ENCODE assay signal across 10 mouse cellular contexts in the genomic region with DNA sequence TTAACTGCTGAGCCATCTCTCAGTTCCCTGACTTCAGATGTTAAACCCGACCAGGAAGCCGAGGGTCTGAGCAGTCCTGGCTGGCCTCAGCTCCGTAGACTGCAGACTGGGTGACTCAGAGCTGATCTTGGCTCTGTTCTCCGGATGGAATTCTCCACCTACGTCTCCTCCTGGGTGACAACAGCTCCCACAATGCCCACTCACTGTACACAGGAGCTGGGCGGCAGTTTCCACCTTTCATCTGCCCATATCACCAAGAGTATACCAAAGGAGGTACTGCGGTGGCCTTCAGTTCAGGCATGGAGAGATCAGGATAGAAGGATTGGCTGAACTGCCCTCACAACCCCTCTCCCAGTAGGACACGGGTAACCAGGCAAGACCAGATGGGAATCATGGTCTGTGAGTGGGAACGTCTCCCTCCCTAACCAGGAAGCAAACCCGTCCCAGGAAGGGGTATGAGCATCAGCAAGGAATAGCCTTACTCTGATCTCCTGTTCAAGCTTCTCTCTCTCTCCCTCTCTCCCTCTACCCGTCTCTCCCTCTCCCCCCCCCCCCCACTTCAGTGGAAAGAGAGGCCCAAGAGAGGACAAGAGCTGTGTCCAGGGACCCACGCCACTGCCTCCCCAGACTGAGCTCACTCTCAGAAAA. TPM values are rescaled to one million over a fixed set of nuclear protein-coding genes. Genes with fewer than 3 reads are reported as not detected.
DNase-seq lines count a peak whose midpoint lies in the region; ATAC-seq lines count a peak whose summit lies in the region.
"Had no signal": no experiment of that assay in that cellular context is flagged by ENCODE, and none has a peak within 500 bp of the region (broad histone marks: within the 10 kb centered on the region; RNA-seq: fewer than 3 reads in every experiment).

No protein-coding gene starts in this region.

- peak overlapping the region; percentile 92 for H3K4me2 ChIP-seq in heart, embryonic 12.5 days
- no peak overlapping the region for H3K4me2 ChIP-seq in liver, embryonic 13.5 days

- H3K4me1 ChIP-seq in heart, embryonic 12.5 days (replicated peaks) = peaks cover 20% of the 10 kb centered on the region
- peaks cover 46% of the 10 kb centered on the region for H3K4me1 ChIP-seq in hindbrain, embryonic 10.5 days (replicated peaks)
- H3K4me1 ChIP-seq in liver, embryonic 13.5 days (replicated peaks) = peaks cover 29% of the 10 kb centered on the region

- no peaks in the 10 kb centered on the region for H3K36me3 ChIP-seq in heart, embryonic 12.5 days
- H3K36me3 ChIP-seq in hindbrain, embryonic 10.5 days = peaks cover 4% of the 10 kb centered on the region; the same call in 1 of the 2 replicates
- no peaks in the 10 kb centered on the region for H3K36me3 ChIP-seq in liver, embryonic 13.5 days
- H3K36me3 ChIP-seq: G1E had no signal

- peak overlapping the region; percentile 56 for H3K4me3 ChIP-seq in heart, embryonic 12.5 days
- peak overlapping the region; percentile 70 for H3K4me3 ChIP-seq in hindbrain, embryonic 10.5 days
- H3K4me3 ChIP-seq in liver, embryonic 13.5 days (replicated peaks) = peak overlapping the region; percentile 51; the same call in 1 of the 2 replicates

- DNase-seq in heart, adult 11 months = no peak
- DNase-seq in 3T3-L1 (ENCODE audit: low read depth, low spot score) = peak; percentile 92
- DNase-seq in cerebellum, adult 9-10 months = peak; percentile 82
- no peak for DNase-seq in hindbrain, embryonic 10.5 days (ENCODE audit: low spot score)
- DNase-seq in liver, embryonic 13.5 days = no peak
- no peak for DNase-seq in thymus, postnatal 10 days (ENCODE audit: low spot score in 2 of 2)
- no peak for DNase-seq in c-Kit-positive CD71-positive TER-119-positive erythroid progenitor cells, embryonic 14.5 days (ENCODE audit: low spot score)

- no peaks in the 10 kb centered on the region for H3K9me3 ChIP-seq in heart, embryonic 12.5 days (replicated peaks)
- no peaks in the 10 kb centered on the region for H3K9me3 ChIP-seq in hindbrain, embryonic 10.5 days
- H3K9me3 ChIP-seq in liver, embryonic 13.5 days (replicated peaks) = no peaks in the 10 kb centered on the region
- H3K9me3 ChIP-seq: G1E had no signal

- H3K27ac ChIP-seq in heart, embryonic 12.5 days (ENCODE audit: poor library complexity, severe bottlenecking) = peak overlapping the region; percentile 28; the same call in 1 of the 2 replicates
- H3K27ac ChIP-seq in hindbrain, embryonic 10.5 days = peak overlapping the region; percentile 96
- H3K27ac ChIP-seq in liver, embryonic 13.5 days = no peak overlapping the region

- H3K27me3 ChIP-seq in heart, embryonic 12.5 days (replicated peaks) = peaks cover 92% of the 10 kb centered on the region
- H3K27me3 ChIP-seq in hindbrain, embryonic 10.5 days (ENCODE audit: insufficient read depth, poor library complexity, severe bottlenecking) = peaks cover 65% of the 10 kb centered on the region
- peaks cover 89% of the 10 kb centered on the region for H3K27me3 ChIP-seq in liver, embryonic 13.5 days

- 7% methylated on average over 11 of the region's 12 CpGs for WGBS in heart, embryonic 12.5 days
- 8% methylated on average over 12 of the region's 12 CpGs for WGBS in hindbrain, embryonic 10.5 days
- WGBS in liver, embryonic 13.5 days (ENCODE audit: insufficient replicate concordance) = 9% methylated on average over 12 of the region's 12 CpGs

- ATAC-seq in heart, embryonic 12.5 days (ENCODE audit: insufficient number of reproducible peaks, low FRiP score) = 0 out of 2 replicates have a peak, but pooled peaks have one; percentile 41
- no peak for ATAC-seq in liver, embryonic 13.5 days (ENCODE audit: low read depth)

- peak overlapping the region; percentile 66 for H3K9ac ChIP-seq in heart, embryonic 12.5 days
- H3K9ac ChIP-seq in liver, embryonic 13.5 days = no peak overlapping the region

RNA-seq across cellular contexts. Expression of a gene that starts 5.2 kb away (rescaled TPM):
- 13.6 and 14.1 TPM in 2 replicates for polyA plus RNA-seq in heart, embryonic 12.5 days (2016; fragmentation: Nextera tagmentation; extraction: Ambion mirVana)
- 53.1 and 65.7 TPM in 2 replicates for polyA plus RNA-seq in hindbrain, embryonic 10.5 days (2016; fragmentation: Nextera tagmentation; extraction: Ambion mirVana)
- polyA plus RNA-seq in liver, embryonic 13.5 days (2015; fragmentation: Nextera tagmentation; extraction: Ambion mirVana) = 0.99 and 1.6 TPM in 2 replicates
- polyA plus RNA-seq: G1E had no signal

RNA-seq across cellular contexts. Expression of a gene that starts 34.6 kb away (rescaled TPM):
- polyA plus RNA-seq in heart, embryonic 12.5 days (2016; fragmentation: Nextera tagmentation; extraction: Ambion mirVana) = 762 and 794 TPM in 2 replicates
- 12.3 and 33.1 TPM in 2 replicates for polyA plus RNA-seq in hindbrain, embryonic 10.5 days (2016; fragmentation: Nextera tagmentation; extraction: Ambion mirVana)
- 1.5 and 2.8 TPM in 2 replicates for polyA plus RNA-seq in liver, embryonic 13.5 days (2015; fragmentation: Nextera tagmentation; extraction: Ambion mirVana)
- polyA plus RNA-seq: G1E had no signal

RNA-seq across cellular contexts. Expression of a gene that starts 34.7 kb away (rescaled TPM):
- 0.88 and 1.5 TPM in 2 replicates for polyA plus RNA-seq in heart, embryonic 12.5 days (2016; fragmentation: Nextera tagmentation; extraction: Ambion mirVana)
- polyA plus RNA-seq in hindbrain, embryonic 10.5 days (2016; fragmentation: Nextera tagmentation; extraction: Ambion mirVana) = not detected in 2 replicates
- not detected in 2 replicates for polyA plus RNA-seq in liver, embryonic 13.5 days (2015; fragmentation: Nextera tagmentation; extraction: Ambion mirVana)
- polyA plus RNA-seq: G1E had no signal

RNA-seq across cellular contexts. Expression of a gene that starts 51.6 kb away (rescaled TPM):
- polyA plus RNA-seq in heart, embryonic 12.5 days (2016; fragmentation: Nextera tagmentation; extraction: Ambion mirVana) = not detected in 2 replicates
- polyA plus RNA-seq in hindbrain, embryonic 10.5 days (2016; fragmentation: Nextera tagmentation; extraction: Ambion mirVana) = 0.84 TPM in 1 of 2 replicates, not detected in the other
- polyA plus RNA-seq in liver, embryonic 13.5 days (2015; fragmentation: Nextera tagmentation; extraction: Ambion mirVana) = not detected in 2 replicates
- polyA plus RNA-seq: G1E; large intestine, adult 2 months had no signal

Comparison
In these comparisons a context has a peak if more than half of its experiments do, and no peak if none do; other contexts are left out.
1. DNase-seq: peak in 3T3-L1 (single experiment) and cerebellum, adult 9-10 months (single experiment); none in heart, adult 11 months (single experiment), hindbrain, embryonic 10.5 days (single experiment), liver, embryonic 13.5 days (single experiment), thymus, postnatal 10 days (0 of 2) and c-Kit-positive CD71-positive TER-119-positive erythroid progenitor cells, embryonic 14.5 days (single experiment).
2. RNA of a gene that starts 34.6 kb away (polyA plus RNA-seq): 762 to 794 TPM in heart, embryonic 12.5 days; 12.3 to 33.1 TPM in hindbrain, embryonic 10.5 days and 1.5 to 2.8 TPM in liver, embryonic 13.5 days; every median in the first group is over 10 times any median in the second.
3. Peak in every context shown above with its lines, with median percentiles within 50 percentile points of each other: H3K4me3 ChIP-seq.